Mouse (Mus musculus) midbrain, embryonic 11.5 days (tissue): ENCODE results near the gene Tex2. TPM values are rescaled to one million over a fixed set of nuclear protein-coding genes. Genes with fewer than 3 reads are reported as not detected.
A peak's percentile ranks its signal among the peaks of the same experiment; 100 is the strongest.
"Not testable (repeated sequence)": the region's sequence is repeated elsewhere in the genome, so short reads cannot be mapped to it uniquely, and the experiment has no call there.

Experiments
- ATAC-seq: fragments of 200-750 bp; cut with Nextera tagmentation; 2 replicates; pipeline ENCODE4 v1.8.0; 2017; ENCODE audit warnings: moderate TSS enrichment, moderate library complexity; ENCODE audit not compliant: low FRiP score
- DNase-seq: peaks from one replicate; pipeline ENCODE4 v3.0.0; 2015; ENCODE audit warnings: low spot score; ENCODE audit errors: missing footprints
- H3K27ac ChIP-seq: fragments of 300-500 bp; sonication (generic); 2 replicates; pipeline ENCODE4 v1.5.1; 2014; ENCODE audit warnings: low read depth, low read length
- H3K27me3 ChIP-seq: fragments of 300-500 bp; sonication (generic); 2 replicates; pipeline ENCODE4 v1.6.1; 2014; ENCODE audit warnings: mild to moderate bottlenecking, low read length, moderate library complexity, mixed read lengths; ENCODE audit not compliant: control insufficient read depth, insufficient read depth
- H3K36me3 ChIP-seq: fragments of 300-500 bp; sonication (generic); 2 replicates; pipeline ENCODE4 v1.6.1; 2014; ENCODE audit warnings: mild to moderate bottlenecking, low read length, moderate library complexity, mixed read lengths; ENCODE audit not compliant: control insufficient read depth, insufficient read depth
- H3K4me1 ChIP-seq: fragments of 300-500 bp; sonication (generic); 2 replicates; pipeline ENCODE4 v1.6.1; 2014; ENCODE audit warnings: low read length; ENCODE audit not compliant: control insufficient read depth, insufficient read depth
- H3K4me2 ChIP-seq: fragments of 300-500 bp; sonication (generic); 2 replicates; pipeline ENCODE4 v1.6.1; 2014; ENCODE audit warnings: mild to moderate bottlenecking, moderate library complexity
- H3K4me3 ChIP-seq: fragments of 300-500 bp; sonication (generic); 2 replicates; pipeline ENCODE4 v1.5.1; 2014; ENCODE audit warnings: low read depth, low read length
- H3K9ac ChIP-seq: fragments of 300-500 bp; sonication (generic); 2 replicates; pipeline ENCODE4 v1.6.1; 2014; ENCODE audit warnings: low read length
- H3K9me3 ChIP-seq: fragments of 300-500 bp; sonication (generic); 2 replicates; pipeline ENCODE4 v1.6.1; 2016; ENCODE audit warnings: low read length; ENCODE audit not compliant: control insufficient read depth
- WGBS: fragments of 180-500 bp; shearing (Covaris S2); extraction: QIAGEN DNeasy Blood & Tissue Kit; methylation state at CpG from one replicate; pipeline ENCODE4 v1.1.7; 2014; 5-methylcytosine and 5-hydroxymethylcytosine counted together
- polyA plus RNA-seq: library from polyadenylated mRNA; unstranded; fragments of >200 nt; fragmentation: Nextera tagmentation; extraction: Ambion mirVana; gene quantifications from 2 replicates; pipeline ENCODE4 v1.2.1, GENCODE M21; 2014

Tex2 gene
- polyA plus RNA-seq, result 9.9 and 10.8 TPM in 2 replicates

DNA sequence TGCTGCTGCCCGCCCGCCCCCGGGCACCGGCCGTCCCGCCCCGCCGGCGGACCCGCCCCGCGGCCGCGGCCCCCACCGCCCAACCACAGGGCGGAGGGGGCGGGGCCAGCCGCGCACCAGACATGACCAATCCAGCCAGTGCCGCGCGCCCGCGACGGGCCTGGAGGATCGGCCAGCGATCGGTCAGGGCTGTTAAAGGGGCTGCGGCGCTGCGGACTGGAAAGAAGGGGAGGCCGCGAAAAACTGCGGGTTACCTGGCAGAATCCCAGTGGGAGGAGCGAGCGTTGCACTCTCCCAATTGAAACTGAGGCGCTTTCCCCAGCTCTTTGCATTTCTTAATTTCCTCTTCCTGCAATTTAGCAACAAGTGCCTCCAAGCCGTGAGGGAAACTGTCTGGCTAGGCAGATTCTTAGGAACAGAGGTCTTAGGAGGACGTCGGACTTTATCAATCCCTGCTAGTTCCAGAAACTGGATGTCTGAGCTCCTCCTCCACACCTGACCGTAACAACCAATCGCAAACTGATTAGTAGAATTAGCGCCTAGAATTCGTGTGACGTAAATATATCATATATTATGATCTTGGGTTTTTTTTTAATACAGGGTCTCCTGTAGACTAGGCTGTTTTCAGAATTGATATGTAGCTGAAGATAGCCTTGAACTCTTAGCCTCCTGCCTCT, at the start of gene Tex2:
Gene Tex2 (minus strand): TSS at position 463 of the 677 bp plus-strand sequence.
- H3K36me3 ChIP-seq, result no peaks in the 10 kb centered on the region
- peak within 1 kb of the TSS; percentile 93 for H3K4me2 ChIP-seq
- H3K4me1 ChIP-seq, result peaks cover 4% of the 10 kb centered on the region; the same call in 1 of the 2 replicates
- peaks cover 4% of the 10 kb centered on the region; the same call in 1 of the 2 replicates for H3K27me3 ChIP-seq
- peak within 1 kb of the TSS; percentile 51; the same call in 1 of the 2 replicates for H3K27ac ChIP-seq
- H3K9ac ChIP-seq, result peak within 1 kb of the TSS; percentile 83
- H3K4me3 ChIP-seq, result peak within 1 kb of the TSS; percentile 97
- H3K9me3 ChIP-seq, result no peaks in the 10 kb centered on the region
- peak; percentile 98 for ATAC-seq
- peak; percentile 98 for DNase-seq
- WGBS, result under 1% methylated on average over 40 of the region's 45 CpGs

DNA sequence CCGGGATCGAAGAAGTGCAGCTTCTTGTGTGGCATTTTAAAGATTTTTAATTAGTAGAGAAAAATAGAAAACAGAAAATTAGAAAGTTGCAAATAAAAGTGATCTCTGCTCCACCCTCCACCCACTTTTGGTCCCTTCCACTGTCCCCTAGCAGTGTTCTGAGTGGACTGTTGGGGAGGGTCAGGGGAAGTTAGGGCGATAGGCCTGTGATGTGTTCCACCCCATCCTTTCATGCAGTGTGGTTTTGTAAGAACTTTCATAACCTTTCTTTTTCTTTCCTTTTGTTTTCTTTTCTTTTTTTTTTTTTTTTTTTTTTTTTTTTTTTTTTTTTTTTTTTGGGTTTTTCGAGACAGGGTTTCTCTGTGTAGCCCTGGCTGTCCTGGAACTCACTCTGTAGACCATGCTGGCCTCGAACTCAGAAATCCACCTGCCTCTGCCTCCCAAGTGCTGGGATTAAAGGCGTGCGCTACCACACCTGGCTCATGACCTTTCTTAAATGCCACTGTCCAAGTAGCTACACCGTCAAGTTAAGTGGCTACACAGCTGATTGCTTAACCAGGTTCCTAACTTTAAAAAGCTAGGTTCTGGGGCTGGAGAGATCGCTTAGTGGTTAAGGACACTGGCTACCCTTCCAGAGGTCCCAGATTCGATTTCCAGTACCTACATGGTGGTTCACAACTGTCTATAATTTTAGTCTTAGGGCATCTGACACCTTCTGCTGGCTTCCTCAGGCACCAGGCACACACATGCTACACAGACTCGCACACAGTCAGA, 49.6 kb upstream of the Tex2 start:
- H3K4me2 ChIP-seq, result no peak overlapping the region
- peaks cover 14% of the 10 kb centered on the region for H3K4me1 ChIP-seq
- H3K9me3 ChIP-seq, result no peaks in the 10 kb centered on the region
- no peaks in the 10 kb centered on the region for H3K27me3 ChIP-seq
- ATAC-seq (no peak), DNase-seq (no peak)
- no peaks in the 10 kb centered on the region for H3K36me3 ChIP-seq
- no peak overlapping the region for H3K9ac ChIP-seq
- WGBS, result 88% methylated on average over 10 of the region's 11 CpGs
- no peak overlapping the region for H3K27ac ChIP-seq
- no peak overlapping the region for H3K4me3 ChIP-seq

DNA sequence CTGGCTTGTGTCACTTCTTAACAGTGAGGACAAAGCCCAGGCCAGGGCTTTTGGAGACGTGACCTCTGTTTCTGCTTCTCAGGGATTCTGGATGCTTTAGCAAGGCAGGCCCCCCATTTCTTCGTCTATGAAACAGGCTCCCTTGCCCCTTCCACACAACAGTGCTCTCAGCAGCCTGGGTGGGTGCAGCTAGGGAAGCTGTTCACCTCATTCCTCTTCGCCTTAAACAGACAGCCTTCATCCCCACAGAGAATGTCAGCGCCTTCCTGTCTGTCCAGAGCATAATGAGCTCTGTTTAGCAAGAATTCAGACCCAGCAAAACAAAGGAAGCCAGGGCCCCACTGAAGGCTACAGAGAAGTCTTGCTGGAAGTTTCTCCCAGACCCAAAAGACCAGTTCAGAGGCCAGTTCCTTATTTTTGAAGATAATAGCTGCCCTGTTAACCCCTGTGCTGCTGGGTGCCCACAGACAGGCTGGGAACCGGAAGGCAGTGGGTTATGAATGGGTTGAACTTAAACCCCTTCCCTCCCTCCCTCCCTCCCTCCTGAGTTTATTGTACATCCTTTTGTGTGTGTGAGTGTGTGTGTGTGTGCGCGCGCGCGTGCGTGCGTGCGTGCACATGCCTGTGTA, 47.3 kb upstream of the Tex2 start:
- Histone ChIP-seq H3K27ac (peak overlapping the region; percentile 54), H3K9me3 (no peaks in the 10 kb centered on the region), H3K4me3 (no peak overlapping the region), H3K4me2 (no peak overlapping the region), H3K27me3 (no peaks in the 10 kb centered on the region), H3K36me3 (no peaks in the 10 kb centered on the region), H3K4me1 (peaks cover 14% of the 10 kb centered on the region), H3K9ac (peak overlapping the region; percentile 7; the same call in 1 of the 2 replicates)
- DNase-seq, result peak; percentile 89
- ATAC-seq, result 0 out of 2 replicates have a peak, but pooled peaks have one; percentile 24
- WGBS, result 64% methylated on average over 13 of the region's 13 CpGs

DNA sequence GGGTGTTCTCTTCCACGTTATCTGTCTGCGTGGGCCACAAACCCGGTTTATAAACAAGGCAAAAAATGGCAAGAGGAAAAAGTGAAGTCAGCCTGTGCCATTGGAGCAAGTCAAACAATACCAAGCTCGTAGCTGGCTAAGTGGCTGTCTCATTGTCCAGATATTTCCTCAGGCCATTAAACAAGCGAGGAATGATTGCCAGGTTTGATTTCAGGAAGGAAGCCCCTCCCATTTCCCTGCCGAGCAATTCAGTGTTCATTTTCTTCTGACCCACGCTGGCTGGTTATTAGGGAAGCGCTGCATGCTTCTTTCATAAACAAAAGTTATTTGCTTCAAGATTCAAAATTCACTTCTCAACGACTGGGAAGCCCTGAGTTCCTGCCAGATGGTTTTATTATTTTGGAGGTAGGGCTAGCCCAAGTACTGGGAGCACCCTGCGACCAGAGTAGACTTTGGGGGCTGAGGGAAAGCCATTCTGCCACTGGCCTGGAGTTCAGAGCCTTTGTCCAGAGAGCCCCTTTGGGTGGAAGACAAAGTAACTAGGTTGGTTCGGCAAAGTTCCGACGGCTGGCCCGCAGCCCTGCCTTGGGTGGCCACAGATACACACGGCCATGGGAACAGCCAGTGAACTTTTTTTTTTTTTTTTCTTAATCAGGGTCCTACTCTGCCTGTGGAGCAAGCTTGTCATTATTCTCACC, 46.5 kb upstream of the Tex2 start:
- no peak for ATAC-seq
- no peak overlapping the region for H3K9ac ChIP-seq
- no peak overlapping the region for H3K4me2 ChIP-seq
- WGBS, result 65% methylated on average over 15 of the region's 15 CpGs
- H3K9me3 ChIP-seq, result no peaks in the 10 kb centered on the region
- H3K4me1 ChIP-seq, result peaks cover 14% of the 10 kb centered on the region
- no peak overlapping the region for H3K4me3 ChIP-seq
- H3K27ac ChIP-seq, result peak overlapping the region; percentile 54; the same call in 1 of the 2 replicates
- H3K27me3 ChIP-seq, result no peaks in the 10 kb centered on the region
- no peaks in the 10 kb centered on the region for H3K36me3 ChIP-seq
- no peak for DNase-seq

DNA sequence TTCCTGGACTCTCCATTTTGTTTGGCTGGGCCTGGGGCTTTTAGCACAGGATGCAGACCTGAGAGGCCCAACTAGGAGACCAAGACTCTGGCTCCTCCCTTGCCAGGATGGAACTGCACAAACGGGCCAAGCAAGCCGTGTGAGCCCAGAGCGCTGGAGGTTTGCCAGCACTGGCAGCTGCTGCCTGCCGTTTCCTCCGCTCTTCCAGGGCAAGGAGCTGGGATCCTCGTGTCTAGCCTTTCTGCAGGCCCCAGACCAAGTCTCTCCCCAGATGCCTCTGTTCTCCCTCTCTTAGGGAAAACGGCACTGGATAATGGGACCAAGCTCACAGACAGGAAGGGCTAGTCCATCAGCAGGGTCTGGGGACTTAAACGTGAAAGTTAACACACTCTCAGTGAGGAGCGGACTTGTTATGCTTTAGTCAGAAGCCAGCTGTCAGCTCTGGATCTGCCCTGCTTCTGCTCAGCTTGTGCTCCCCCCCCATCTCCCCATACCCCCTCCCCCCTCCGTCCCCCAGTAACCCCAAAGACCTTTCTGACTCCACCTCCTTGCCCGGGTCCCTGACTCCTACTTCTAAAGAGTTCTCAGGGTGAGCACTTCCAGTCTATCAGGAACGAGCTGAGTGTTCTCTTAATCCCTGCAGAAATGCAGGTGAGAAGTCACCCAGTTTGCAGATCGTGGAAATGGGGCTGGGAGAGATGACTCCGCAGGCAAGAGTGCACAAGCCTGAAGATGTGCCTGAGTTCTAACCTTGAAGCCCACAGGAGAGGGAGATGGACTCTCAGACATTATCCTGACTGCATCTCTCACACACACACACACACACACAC, 45.0 kb upstream of the Tex2 start:
- H3K27me3 ChIP-seq, result no peaks in the 10 kb centered on the region
- ATAC-seq (no peak), DNase-seq (no peak)
- 35% methylated on average over 14 of the region's 14 CpGs for WGBS
- no peaks in the 10 kb centered on the region for H3K9me3 ChIP-seq
- no peak overlapping the region; the same call in 1 of the 2 replicates for H3K9ac ChIP-seq
- no peak overlapping the region for H3K27ac ChIP-seq
- H3K4me1 ChIP-seq, result peaks cover 14% of the 10 kb centered on the region
- H3K4me2 ChIP-seq, result no peak overlapping the region
- no peak overlapping the region for H3K4me3 ChIP-seq
- H3K36me3 ChIP-seq, result no peaks in the 10 kb centered on the region

DNA sequence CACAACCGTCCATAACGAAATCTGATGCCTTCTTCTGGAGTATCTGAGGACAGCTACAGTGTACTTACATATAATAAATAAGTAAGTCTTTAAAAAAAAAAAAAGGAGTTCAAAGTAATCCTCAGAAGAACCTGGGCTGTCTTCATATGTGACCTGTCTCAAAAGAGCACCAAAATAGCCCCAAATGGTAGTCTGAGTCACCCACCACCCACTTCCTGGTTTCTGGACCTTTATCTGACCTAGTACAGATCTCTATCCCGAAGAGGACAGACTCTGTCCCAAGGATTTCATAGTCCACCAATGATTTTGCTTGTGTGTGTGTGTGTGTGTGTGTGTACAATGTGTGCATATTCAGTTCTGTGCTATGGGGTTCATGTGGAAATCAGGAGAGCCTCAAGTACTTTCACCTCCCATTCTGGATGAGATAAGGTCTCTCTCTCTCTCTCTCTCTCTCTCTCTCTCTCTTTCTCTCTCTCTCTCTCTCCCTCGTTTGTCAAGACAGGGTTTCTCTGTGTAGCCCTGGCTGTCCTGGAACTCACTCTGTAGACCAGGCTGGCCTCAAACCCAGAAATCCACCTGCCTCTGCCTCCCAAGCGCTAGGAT, 43.8 kb upstream of the Tex2 start:
- H3K27ac ChIP-seq, H3K4me3 ChIP-seq, DNase-seq, ATAC-seq, H3K36me3 ChIP-seq, H3K4me2 ChIP-seq, H3K27me3 ChIP-seq, H3K9me3 ChIP-seq, H3K9ac ChIP-seq: not testable (repeated sequence)
- WGBS, result 87% methylated on average over 5 of the region's 5 CpGs
- H3K4me1 ChIP-seq, result peaks cover 14% of the 10 kb centered on the region

DNA sequence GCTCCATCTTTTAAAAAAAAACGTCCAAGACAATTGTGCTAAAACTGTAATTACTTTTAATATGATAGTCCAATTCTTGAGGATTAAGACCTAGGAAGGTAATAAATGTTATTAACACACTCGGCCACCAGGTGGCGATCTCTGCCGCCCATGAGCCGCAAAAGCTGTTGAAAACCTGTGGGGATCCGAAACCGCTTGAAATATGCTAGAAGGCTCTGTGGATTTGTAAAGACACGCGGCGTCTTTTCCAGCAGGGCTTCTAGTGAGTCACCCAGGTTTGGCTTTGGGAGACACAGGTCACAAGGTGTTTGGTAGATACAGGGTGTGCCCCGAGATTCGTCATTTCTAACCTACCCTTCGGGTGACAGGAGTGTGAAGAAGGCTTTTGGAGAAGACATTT, 35.1 kb upstream of the Tex2 start:
- H3K4me3 ChIP-seq, result no peak overlapping the region
- H3K36me3 ChIP-seq, result no peaks in the 10 kb centered on the region
- H3K27me3 ChIP-seq, result no peaks in the 10 kb centered on the region
- H3K9me3 ChIP-seq, result no peaks in the 10 kb centered on the region
- no peak overlapping the region for H3K4me2 ChIP-seq
- DNase-seq (peak; percentile 97), ATAC-seq (no peak)
- no peak overlapping the region for H3K27ac ChIP-seq
- no peaks in the 10 kb centered on the region for H3K4me1 ChIP-seq
- H3K9ac ChIP-seq, result no peak overlapping the region
- WGBS, result 28% methylated on average over 13 of the region's 13 CpGs
